Mouse (Mus musculus): ENCODE results near the gene Slit3.

The Slit3 gene

GRCm38 (mm10) chr11:35345696-35346480 lies 224.9 kb downstream of the Slit3 start:
- no peak for DNase-seq (ENCODE audit: low read depth, low spot score)

- DNase-seq (ENCODE audit: low read depth, low spot score) = no peak
Observed at GRCm38 (mm10) chr11:35348099-35348498, 227.1 kb downstream of the Slit3 start.

- peak; percentile 41 for DNase-seq (ENCODE audit: low read depth, low spot score)
Observed at GRCm38 (mm10) chr11:35350968-35351367, 229.9 kb downstream of the Slit3 start.

GRCm38 (mm10) chr11:35351376-35351775 lies 230.4 kb downstream of the Slit3 start:
- peak; percentile 48 for DNase-seq (ENCODE audit: low read depth, low spot score)

GRCm38 (mm10) chr11:35355811-35356210 lies 234.8 kb downstream of the Slit3 start:
- no peak for DNase-seq (ENCODE audit: low read depth, low spot score)

- DNase-seq (ENCODE audit: low read depth, low spot score) = no peak
Observed at GRCm38 (mm10) chr11:35361071-35361470, 240.0 kb downstream of the Slit3 start.

GRCm38 (mm10) chr11:35362975-35363374 lies 242.0 kb downstream of the Slit3 start:
- no peak for DNase-seq (ENCODE audit: low read depth, low spot score)

- no peak for DNase-seq (ENCODE audit: low read depth, low spot score)
Observed at GRCm38 (mm10) chr11:35364469-35364868, 243.4 kb downstream of the Slit3 start.

GRCm38 (mm10) chr11:35365510-35365931 lies 244.5 kb downstream of the Slit3 start:
- DNase-seq (ENCODE audit: low read depth, low spot score) = no peak

- DNase-seq (ENCODE audit: low read depth, low spot score) = no peak
Observed at GRCm38 (mm10) chr11:35366611-35367010, 245.6 kb downstream of the Slit3 start.

- peak; percentile 97 for DNase-seq (ENCODE audit: low read depth, low spot score)
Observed at GRCm38 (mm10) chr11:35367248-35367647, 246.2 kb downstream of the Slit3 start.

- DNase-seq (ENCODE audit: low read depth, low spot score) = no peak
Observed at GRCm38 (mm10) chr11:35369964-35370363, 248.9 kb downstream of the Slit3 start.

GRCm38 (mm10) chr11:35370705-35371104 lies 249.7 kb downstream of the Slit3 start:
- peak; percentile 57 for DNase-seq (ENCODE audit: low read depth, low spot score)

- peak; percentile 72 for DNase-seq (ENCODE audit: low read depth, low spot score)
Observed at GRCm38 (mm10) chr11:35372410-35372809, 251.4 kb downstream of the Slit3 start.

- DNase-seq (ENCODE audit: low read depth, low spot score) = no peak
Observed at GRCm38 (mm10) chr11:35375072-35375471, 254.0 kb downstream of the Slit3 start.

- DNase-seq (ENCODE audit: low read depth, low spot score) = peak; percentile 54
Observed at GRCm38 (mm10) chr11:35378802-35379201, 257.8 kb downstream of the Slit3 start.

GRCm38 (mm10) chr11:35379407-35379806 lies 258.4 kb downstream of the Slit3 start:
- no peak for DNase-seq (ENCODE audit: low read depth, low spot score)

GRCm38 (mm10) chr11:35380766-35381165 lies 259.7 kb downstream of the Slit3 start:
- peak; percentile 67 for DNase-seq (ENCODE audit: low read depth, low spot score)

GRCm38 (mm10) chr11:35385444-35385843 lies 264.4 kb downstream of the Slit3 start:
- DNase-seq (ENCODE audit: low read depth, low spot score) = no peak

GRCm38 (mm10) chr11:35387826-35388225 lies 266.8 kb downstream of the Slit3 start:
- no peak for DNase-seq (ENCODE audit: low read depth, low spot score)

- peak; percentile 64 for DNase-seq (ENCODE audit: low read depth, low spot score)
Observed at GRCm38 (mm10) chr11:35388471-35388870, 267.4 kb downstream of the Slit3 start.

GRCm38 (mm10) chr11:35389341-35389740 lies 268.3 kb downstream of the Slit3 start:
- peak; percentile 66 for DNase-seq (ENCODE audit: low read depth, low spot score)

- peak; percentile 58 for DNase-seq (ENCODE audit: low read depth, low spot score)
Observed at GRCm38 (mm10) chr11:35389780-35390435, 268.9 kb downstream of the Slit3 start.

All from R1 (cell line).